In genomic region chrX:142846266-142846665, GRCm38 (mm10) we compare ENCODE assay signal across 15 mouse cellular contexts.
"Had no signal": no experiment of that assay in that cellular context is flagged by ENCODE, and none has a peak within 500 bp of the region (broad histone marks: within the 10 kb centered on the region; RNA-seq: fewer than 3 reads in every experiment).

No protein-coding gene starts in this region.

- H3K4me3 ChIP-seq: limb, embryonic 12.5 days; midbrain, embryonic 12.5 days; neural tube, embryonic 13.5 days had no signal

- DNase-seq: kidney, adult 8-10 months; kidney, postnatal 36 days; layer of hippocampus, adult 9-11 months; layer of hippocampus, postnatal 36 days; liver; lung, adult 18-20 months; retina, postnatal 1 day; right cerebral cortex, postnatal 4 days; spleen, adult 18-20 months; thymus, postnatal 4 days had no signal

- H3K4me2 ChIP-seq: limb, embryonic 12.5 days; midbrain, embryonic 12.5 days; neural tube, embryonic 13.5 days had no signal

- H3K27ac ChIP-seq: limb, embryonic 12.5 days; liver, embryonic 14.5 days; midbrain, embryonic 12.5 days; neural tube, embryonic 13.5 days had no signal

- H3K36me3 ChIP-seq: limb, embryonic 12.5 days; midbrain, embryonic 12.5 days; neural tube, embryonic 13.5 days had no signal

- H3K9ac ChIP-seq: limb, embryonic 12.5 days; liver, embryonic 14.5 days; midbrain, embryonic 12.5 days; neural tube, embryonic 13.5 days had no signal

- H3K9me3 ChIP-seq: limb, embryonic 12.5 days; midbrain, embryonic 12.5 days; neural tube, embryonic 13.5 days had no signal

- ATAC-seq: midbrain, embryonic 16.5 days had no signal

- H3K4me1 ChIP-seq: limb, embryonic 12.5 days; midbrain, embryonic 12.5 days; neural tube, embryonic 13.5 days had no signal
